Mouse (Mus musculus) C2C12 (cell line): ENCODE measurements around the gene Gm42791.

Source experiments
- CEBPB ChIP-seq: IDR thresholded peaks from one replicate; pipeline ENCODE4 v1.6.1; 2011; ENCODE audit warnings: low read depth, mild to moderate bottlenecking, control low read depth, moderate library complexity
- CTCF ChIP-seq: IDR thresholded peaks from one replicate; pipeline ENCODE4 v1.5.1; 2011; ENCODE audit not compliant: control insufficient read depth, insufficient read depth, insufficient read length
- MYOG ChIP-seq: IDR thresholded peaks from one replicate; pipeline ENCODE4 v1.6.1; 2011; ENCODE audit not compliant: control insufficient read depth, insufficient read length; ENCODE audit errors: extremely low read depth
- USF1 ChIP-seq: IDR thresholded peaks from one replicate; pipeline ENCODE4 v1.6.1; 2011; ENCODE audit warnings: low read depth, mild to moderate bottlenecking, control low read depth, moderate library complexity

GRCm38 (mm10) chr5:149007295-149007646 is 12.3 kb upstream of the Gm42791 start:
- TF ChIP-seq CTCF: no peak
- TF ChIP-seq CEBPB: no peak
- TF ChIP-seq USF1: no peak
- TF ChIP-seq MYOG: no peak
